Mouse (Mus musculus) left cerebral cortex, adult 11 months (tissue): ENCODE data around the gene Msh4.

Experiments used
- DNase-seq: peaks from one replicate; pipeline ENCODE4 v3.0.0; 2022; ENCODE audit warnings: low spot score

Msh4 gene

DNA sequence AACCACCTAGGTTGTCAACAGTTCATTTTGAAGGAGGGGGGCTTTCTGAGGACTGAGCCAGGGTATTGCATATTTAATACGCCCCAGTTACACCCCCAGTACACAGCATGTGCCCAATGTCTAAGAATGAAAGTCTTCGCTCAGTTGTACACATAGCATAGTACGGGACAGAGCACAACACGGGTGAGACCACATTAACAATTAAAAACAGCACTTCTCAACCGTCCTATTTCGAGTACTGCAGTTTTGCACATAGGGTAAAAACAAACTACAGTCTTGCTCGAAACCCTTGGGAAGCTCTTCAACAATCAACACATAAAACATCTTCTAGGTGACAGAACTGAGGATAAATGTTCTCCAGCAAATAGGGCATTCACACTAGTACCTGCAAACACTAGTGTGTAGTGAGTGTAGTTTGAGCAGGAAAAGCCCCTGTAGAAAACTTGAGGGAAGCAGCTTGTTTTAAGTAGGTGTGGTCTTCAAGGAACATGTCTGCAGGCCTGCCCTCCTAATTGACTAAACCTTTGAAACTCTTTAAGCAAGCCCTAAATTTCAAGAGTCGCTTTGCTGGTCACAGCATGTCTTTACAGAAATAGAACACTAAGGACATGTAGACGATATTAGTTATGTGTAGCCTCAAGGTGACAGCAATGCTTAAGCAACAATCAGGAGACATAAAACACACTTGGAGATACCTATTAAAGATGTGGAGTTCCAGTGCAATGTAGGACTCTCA is at the start of gene Msh4:
Gene Msh4 (minus strand): TSS at position 3 of the 736 bp plus-strand sequence.
- no peak for DNase-seq

DNA sequence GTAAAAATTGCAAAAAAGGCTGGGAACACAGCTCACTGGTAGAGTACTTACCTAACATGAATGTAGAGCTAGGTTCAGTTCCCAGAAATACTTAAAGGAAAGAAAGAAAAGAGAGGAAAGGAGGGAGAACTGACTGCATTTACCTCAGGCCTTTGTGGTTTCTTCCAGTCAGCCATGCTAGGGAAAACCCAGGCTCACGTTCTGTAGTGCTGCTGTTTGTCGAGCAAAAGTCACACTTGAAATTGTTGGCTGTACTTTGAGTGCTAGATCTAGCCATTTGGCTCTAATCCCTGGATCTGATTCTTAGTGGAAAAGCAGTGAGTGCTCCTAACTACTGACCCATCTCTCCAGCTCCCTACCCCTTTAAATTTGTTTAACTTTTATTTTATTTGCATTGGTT is 42.2 kb upstream of the Msh4 start:
- no peak for DNase-seq

DNA sequence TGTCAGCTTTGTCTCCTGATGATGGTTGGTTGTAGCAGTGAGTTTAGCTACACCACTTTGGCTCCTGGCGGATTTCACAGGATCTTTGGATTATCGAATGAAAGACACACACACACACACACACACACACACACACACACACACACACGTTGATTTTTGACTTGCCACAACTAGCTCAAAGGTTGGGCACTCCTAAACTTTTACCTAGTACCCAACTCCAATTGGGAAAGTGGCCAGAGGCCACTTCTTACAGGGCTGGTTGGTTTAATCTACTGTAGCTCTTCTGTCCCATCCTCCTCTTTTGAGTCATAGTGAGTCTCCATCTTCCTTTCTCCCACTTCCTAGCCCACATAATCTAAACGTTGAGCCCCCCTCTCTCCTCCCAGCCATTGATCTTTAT is 41.3 kb upstream of the Msh4 start:
- DNase-seq, result no peak

DNA sequence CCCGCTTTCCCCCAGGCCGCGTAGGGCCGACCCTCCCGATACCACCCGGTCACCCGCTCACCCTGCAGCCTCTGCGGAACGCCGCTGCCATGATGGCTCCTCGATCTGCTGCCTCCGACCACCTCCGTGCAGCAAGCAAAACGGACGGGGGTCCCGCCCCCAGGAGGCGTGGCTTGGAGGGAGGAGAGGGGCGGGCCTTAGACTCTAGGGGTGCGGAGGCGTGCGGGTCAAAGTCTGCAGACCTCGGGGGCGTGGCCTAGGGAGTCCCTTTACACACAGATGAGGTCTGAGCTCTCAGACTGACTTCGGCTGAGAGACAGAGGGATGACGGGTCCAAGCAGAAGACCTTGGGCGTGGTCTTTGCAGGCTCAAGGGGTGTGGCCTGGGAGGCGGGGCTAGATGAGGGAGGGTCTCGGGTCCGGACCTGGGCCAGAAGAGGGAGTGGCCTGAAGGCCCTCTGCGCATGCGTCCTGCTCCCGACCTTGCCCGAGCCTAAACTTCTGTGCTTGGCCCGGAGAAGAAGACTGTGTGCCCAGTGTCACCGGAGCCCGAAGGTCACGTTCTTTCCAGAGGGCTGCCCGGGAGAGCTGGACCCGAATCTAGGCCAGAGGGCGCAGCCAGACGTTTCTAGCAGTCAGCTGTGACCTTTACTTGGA is 38.5 kb upstream of the Msh4 start, which contains the start of gene Acadm:
Gene Acadm (minus strand): TSS at position 298 of the 656 bp plus-strand sequence.
- peak; percentile 93 for DNase-seq

DNA sequence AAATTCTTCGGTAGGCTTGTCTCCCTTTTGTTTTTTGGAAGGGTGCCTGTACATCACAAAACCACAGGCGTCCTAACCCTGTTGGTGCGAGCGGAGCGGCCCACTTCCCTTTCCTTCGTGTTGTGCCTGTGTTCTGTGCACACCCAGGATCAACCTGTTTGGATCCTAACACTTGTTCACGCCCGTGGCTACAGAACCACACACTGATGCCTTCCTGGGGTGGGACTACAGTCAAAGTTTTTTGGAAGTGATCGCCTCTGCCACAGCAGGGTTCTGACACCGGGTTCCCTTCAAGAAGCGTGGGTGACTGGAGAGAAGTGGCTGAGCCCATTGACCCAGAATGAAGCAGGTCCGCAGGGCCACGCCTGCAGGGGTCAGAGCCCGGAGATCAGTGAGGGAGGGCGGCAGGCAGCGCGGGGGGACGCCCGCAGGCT is 38.0 kb upstream of the Msh4 start:
- no peak for DNase-seq

DNA sequence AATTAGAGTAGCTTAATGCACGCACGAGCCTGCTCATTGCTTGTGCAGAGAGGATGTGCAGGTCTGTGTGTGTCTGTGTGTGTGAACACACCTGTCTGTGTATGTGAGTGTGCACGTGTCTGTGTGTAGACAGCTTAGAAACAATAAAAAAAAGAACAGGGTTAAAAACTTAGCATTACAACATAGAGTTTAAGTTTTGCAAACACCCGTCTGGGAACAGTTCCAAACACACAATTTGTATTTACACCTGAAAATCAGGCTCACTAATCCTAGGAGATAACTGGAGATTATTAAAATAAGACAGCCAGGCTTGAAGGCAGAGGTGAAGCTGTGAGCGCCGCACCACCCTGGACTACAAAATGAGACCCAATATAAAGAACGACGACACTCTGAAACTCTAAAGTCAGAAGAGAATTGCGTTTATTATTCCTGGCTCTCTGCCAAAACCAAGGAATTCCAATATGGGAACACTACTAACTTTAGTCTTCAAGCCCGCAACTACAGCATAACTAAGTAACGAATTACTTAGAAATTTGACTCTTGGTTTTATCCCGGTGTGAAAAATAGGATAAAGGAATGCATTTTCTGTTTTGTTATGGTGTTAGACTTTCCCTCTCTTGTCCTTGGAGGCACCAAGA is 37.2 kb upstream of the Msh4 start:
- no peak for DNase-seq

DNA sequence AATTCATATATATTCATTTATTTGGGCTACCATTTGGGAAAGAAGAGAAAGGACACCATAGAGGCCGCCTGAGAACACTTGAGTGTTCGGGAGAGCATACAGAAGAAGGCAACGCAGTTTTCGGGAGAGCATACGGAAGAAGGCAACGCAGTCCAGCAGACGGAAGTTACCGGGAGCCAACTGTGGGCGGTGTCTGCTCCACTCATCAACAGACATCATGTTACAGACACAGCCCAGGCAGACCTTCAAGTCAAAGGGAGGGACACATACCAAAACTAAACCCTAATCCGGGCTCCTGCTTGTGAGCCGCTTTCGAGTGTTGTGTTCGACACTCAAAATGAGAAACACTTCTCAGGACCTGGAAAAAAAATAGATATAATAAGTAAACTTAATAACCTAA is 35.7 kb upstream of the Msh4 start:
- no peak for DNase-seq

DNA sequence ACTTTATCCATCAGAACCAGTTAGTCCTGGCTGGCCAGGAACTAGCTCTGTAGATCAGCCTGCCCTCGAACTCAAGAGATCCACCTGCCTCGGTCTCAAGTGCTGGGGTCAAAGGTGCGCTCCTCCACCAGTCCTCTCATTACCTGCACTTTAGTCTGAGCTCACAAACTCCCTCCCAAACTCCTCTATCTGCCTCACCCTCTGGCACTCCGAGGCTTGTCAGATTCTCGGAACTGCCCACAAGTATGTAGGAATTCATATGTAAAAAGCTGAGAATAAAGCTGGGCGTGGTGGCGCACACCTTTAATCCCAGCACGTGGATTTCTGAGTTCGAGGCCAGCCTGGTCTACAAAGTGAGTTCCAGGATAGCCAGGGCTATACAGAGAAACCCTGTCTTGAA is 34.5 kb upstream of the Msh4 start:
- DNase-seq, result no peak

DNA sequence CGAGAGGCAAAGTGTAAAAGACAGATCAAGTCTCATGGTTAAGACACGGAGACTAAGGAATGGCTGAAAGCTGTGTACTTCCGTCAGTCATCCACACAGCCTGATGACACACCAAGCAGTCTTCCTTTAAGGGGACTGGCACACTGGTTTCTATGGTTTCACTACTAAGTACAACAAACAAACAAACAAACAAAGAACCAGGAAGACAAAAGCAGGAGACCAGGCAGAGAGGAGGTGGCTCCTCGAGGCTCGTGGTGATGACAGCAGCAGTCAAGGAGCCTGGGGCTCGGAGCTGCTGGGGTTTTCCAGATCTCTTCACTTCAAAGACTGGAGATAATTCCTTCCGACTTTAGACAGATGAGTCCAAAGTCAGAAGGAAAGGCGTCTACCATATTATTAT is 34.1 kb upstream of the Msh4 start:
- DNase-seq, result no peak

DNA sequence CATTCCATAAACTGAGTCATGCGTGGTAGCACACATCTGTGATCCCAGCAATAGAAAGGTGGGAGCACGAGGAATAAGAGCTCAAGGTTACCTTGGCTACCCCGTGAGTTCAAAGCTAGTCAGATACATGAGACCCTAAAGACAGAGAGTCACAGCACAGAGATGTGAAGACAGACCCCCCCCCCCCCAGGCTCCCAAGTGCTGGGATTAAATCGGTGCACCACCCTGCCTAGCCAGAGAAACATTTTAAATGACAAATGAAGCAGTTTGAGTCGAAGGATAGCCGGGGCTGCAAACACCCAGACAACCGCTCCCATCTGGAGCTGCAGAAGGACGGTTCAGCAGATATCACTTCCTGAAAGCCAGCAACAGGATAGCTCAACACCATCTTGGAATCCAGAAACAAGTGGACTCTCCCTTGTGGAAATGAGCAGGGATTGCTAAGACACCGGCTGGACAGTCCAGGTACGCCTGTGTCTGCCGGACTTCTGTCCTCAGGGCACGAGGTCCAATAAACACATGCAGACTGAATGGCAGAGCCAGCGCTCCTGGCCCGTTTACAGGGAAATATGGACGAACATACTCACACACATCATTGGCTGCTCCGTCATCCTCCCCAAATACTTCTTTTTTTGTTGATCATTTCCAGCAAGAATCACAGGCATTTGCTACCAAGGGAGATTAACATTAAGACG is 31.3 kb upstream of the Msh4 start:
- DNase-seq, result no peak

DNA sequence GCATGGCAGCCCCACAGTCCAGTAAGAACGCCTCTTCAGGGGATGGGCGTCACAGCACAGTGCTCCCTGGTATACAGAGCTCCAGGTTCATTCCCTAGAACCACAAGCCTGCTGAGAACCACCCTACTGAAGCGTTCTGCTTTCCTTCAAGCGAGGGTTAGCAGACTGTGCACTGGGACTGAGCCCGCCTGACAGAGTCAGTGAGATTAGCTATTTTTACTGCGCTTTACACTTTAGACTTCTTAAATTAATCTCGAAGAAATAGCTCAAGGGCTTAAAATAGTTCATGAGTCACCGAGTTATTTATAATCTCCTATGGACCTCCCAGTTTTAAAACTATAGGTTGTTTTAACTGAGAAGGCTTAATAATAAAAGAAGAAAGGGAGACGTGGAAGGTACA is 29.9 kb upstream of the Msh4 start:
- no peak for DNase-seq

DNA sequence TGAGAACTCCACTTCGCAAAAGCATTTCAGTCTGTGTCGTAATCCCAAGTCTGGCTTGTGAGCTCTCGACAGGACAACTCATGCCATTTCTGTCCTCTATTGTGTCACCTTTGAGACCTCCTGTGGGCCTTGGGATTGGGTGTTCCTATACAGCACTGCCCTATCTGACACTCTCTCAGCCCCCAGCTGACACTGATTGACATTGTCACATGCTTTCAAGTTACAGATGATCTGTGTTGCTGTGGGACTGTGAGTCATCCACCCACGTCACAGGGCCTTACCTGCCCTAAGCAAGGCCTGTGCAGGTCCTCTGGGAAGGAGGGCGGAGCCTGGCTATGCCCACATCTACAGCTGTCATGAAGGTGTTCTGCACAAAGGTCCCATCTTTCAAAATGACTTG is 26.5 kb upstream of the Msh4 start:
- DNase-seq, result no peak

DNA sequence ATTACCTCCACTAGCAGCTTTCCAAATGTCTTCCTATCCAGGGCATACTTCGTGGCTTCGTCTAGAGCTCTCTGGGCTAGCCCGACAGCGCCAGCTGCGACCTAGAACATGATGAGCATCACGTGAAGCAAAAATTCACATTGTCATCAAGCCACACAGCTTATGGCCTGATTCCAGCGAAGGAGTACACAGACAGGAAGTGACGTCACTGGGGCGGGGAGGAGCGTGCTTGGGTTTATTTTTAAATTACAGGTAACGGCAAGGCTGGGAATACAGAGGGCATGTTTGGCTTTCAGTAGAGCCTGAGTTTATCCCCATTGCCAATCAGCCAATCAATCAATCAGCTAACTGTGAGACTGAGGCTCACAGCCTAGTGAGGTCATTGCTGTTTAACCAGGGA is 23.6 kb upstream of the Msh4 start:
- no peak for DNase-seq

DNA sequence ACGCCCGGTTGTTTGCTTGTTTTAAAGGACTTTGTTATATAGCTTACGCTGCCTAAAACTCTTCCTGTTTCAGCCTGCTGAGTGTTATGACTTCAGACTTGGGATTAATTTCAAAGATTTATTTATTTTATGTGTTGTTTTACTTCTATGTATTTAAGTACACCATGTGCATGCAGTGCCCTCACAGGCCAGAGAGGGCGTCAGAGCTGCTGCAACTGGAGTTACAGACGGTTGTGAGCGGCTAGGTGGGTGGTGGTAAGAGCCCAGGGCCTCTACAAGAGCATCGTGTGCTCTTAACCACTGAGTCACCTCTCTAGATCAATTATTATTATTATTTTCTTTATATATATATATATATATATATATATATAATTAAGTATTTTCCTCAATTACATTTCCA is 20.4 kb upstream of the Msh4 start:
- DNase-seq, result no peak

DNA sequence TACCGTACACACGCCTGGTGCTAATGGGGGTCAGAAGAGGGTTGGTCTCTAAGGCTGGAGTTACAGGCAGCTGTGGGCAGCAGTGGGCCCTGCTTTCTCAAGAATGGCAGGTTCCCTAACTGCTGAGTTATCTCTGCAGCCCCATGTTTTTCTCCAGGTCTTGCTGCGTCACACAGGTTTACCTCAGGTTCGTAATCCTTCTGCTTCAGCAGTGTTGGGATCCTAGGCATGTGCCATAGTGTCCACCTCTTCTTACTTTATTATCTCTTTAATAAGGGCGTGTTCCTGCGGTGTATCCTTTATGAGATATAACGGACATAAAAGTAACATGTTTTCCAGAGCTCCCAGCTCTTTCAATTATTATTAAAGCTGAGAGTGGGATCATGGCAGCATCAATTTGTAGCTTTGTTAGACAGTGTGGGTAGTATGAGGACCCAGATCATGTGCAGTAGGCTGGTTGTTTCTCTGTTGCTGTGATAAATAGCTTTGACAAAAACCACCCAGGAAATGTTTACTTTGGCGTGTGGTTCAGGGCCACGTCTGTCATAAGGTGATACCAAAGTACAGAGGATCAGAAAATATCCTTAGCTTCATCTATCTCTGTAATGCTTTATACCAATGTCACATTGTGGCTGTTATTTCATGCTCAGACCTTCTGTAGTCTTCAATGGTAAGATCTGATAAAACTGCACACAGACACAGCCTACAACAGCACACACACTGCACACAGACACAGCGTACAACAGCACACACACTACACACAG is 15.4 kb upstream of the Msh4 start:
- DNase-seq, result no peak

DNA sequence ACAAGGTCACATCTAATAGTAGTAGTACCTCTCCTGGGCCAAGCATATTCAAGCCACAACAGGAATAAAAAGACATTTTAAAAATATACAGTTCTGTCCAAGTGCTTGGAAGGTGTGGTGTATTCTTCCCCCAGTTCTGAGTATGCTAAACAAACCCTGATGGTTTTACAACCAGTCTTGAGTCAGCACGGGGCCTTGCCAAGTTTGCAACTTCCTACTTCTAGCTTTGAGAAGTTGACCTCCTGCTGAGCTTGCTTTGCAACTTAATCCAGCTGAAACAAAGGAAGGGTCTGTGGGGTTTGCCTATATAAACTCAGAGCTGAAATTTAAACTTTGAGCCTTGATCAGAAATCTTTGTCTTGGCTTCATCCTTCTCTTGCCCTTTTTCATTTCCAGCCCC is 11.3 kb upstream of the Msh4 start:
- no peak for DNase-seq

DNA sequence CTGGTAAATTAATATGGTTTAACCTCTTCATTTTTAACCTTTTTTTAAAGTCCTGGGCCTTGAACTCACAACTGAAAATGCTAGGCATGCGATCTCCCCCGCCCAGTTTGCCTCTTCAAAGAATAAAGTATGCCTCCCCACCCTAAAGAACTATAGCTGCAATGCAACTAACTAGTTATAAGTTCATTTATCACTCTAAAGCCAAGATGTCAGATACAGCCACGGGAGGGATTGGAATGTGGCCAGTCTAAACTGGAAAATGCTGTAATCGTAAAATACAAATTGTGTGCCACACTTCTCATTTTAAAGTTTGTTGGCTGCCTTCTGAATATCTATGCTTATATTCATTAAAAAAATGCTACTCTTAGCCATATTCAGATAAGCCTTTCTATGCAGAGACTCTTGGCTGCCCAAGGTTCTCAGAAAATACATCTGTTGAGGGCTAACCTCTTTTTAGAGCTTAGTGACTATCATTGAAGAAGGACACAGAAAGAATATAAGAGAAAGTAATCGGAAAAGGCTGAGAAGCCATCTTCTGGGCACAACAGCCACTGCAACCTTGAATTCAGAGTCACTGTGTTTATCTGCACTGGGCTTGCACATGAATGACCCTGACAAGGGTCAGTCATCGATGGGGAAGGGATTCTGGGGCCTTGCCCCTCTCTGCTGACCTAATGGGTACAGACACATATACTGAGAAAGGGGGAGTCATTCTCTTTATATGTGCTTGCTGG is 7.7 kb upstream of the Msh4 start:
- DNase-seq, result no peak

DNA sequence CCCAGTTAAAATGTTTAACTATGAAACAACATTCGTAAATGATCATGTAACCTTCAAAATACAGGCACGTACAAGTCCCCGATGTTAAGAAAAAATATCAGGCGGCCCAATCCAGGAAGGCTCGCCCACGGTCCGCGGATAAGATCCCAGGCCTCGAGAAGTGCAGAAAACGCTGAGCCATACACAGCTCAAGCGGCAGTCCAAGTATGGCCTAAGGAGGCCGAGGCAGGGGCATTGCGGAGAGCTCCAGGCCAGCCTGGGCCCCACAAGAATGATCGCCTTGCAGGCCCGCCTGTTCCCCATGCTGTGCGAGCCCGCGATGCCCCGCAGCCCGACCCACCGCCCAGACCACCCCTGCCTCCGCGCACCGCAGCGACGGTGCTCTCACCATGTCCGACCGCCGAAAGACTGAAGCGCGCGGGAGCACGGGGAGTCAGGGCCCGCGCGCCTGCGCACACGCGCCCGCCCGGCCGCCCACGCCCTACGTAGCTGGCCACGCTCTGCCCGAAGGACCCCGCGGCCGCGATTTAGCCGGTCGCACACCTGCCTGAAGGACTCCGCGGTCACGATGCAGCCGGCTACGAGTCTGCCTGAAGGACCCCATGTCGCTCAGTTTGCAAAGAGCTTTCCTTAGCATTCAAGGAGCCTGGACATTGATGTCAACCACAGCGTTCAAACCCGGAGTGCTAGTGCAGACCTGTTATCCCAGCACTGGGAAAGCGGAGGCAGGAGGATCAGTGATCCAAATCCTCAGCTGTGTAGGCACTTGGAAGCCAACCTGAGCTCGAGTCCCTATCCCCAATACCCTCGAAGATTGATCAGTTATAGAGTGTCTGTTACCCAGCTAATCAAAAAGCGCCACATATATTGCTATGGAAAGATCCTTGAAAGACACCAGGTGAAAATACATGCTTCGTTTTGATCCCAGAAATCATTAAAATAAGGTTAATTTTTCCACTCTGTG is 6.9 kb upstream of the Msh4 start, which contains the start of gene Rabggtb:
Gene Rabggtb (minus strand): TSS at position 464 of the 964 bp plus-strand sequence.
- peak; percentile 93 for DNase-seq

DNA sequence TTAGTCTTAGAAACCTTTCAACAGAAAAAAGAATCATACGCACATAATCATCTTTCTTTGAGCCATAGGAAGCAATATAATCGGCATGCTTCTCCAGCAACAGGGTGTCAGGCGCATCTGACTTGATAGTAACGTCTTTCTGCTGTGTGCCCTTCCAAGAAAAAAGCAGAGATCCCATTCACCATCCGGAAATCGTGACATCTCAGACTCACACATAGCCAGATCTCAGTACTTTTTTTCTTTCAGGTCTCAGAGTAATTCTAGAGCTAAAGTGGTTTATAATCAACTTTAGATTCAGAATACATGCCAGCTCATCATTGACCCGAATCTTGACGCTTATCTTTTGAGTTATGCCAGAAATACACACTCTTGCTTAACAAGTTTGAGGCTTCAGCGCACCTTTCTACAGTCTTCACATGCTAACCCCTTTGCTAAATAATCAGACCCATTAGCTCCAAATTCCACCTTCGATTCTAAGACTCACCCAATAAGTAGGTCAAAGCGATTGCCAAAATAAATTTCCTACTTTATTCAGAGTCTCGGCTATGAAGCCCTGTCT is 6.0 kb upstream of the Msh4 start:
- no peak for DNase-seq
